Mouse (Mus musculus) intestine, postnatal 0 days (tissue): Measurements from ENCODE around the gene Rrm1. TPM values are rescaled to one million over a fixed set of nuclear protein-coding genes. Genes with fewer than 3 reads are reported as not detected.

ENCODE experiments used
- ATAC-seq: fragments of 200-750 bp; cut with Nextera tagmentation; 2 replicates; pipeline ENCODE4 v1.8.0; 2017; ENCODE audit warnings: mild to moderate bottlenecking, moderate TSS enrichment, moderate library complexity
- H3K27ac ChIP-seq: fragments of 300-500 bp; sonication (generic); 2 replicates; pipeline ENCODE4 v1.5.1; 2014; ENCODE audit warnings: mild to moderate bottlenecking, low read depth, low read length, moderate library complexity
- H3K27me3 ChIP-seq: fragments of 300-500 bp; sonication (generic); replicated peaks from 2 replicates; pipeline ENCODE4 v1.6.1; 2014; ENCODE audit warnings: low read length, mixed read lengths; ENCODE audit not compliant: control insufficient read depth, insufficient read depth
- H3K36me3 ChIP-seq: fragments of 300-500 bp; sonication (generic); 2 replicates; pipeline ENCODE4 v1.6.1; 2014; ENCODE audit warnings: mild to moderate bottlenecking, moderate library complexity; ENCODE audit not compliant: control insufficient read depth, insufficient read depth
- H3K4me1 ChIP-seq: fragments of 300-500 bp; sonication (generic); replicated peaks from 2 replicates; pipeline ENCODE4 v1.6.1; 2014; ENCODE audit warnings: antibody characterized with exemption, low read length, mixed read lengths; ENCODE audit not compliant: control insufficient read depth, insufficient read depth
- H3K4me2 ChIP-seq: fragments of 300-500 bp; sonication (generic); replicated peaks from 2 replicates; pipeline ENCODE4 v1.6.1; 2014; ENCODE audit warnings: low read depth, mild to moderate bottlenecking, moderate library complexity
- H3K4me3 ChIP-seq: fragments of 300-500 bp; sonication (generic); 2 replicates; pipeline ENCODE4 v1.5.1; 2014; ENCODE audit warnings: low read depth, low read length
- H3K9ac ChIP-seq: fragments of 300-500 bp; sonication (generic); 2 replicates; pipeline ENCODE4 v1.6.1; 2014; ENCODE audit warnings: mild to moderate bottlenecking, low read depth, low read length
- H3K9me3 ChIP-seq: fragments of 300-500 bp; sonication (generic); 2 replicates; pipeline ENCODE4 v1.6.1; 2016; ENCODE audit warnings: mixed run types; ENCODE audit not compliant: control insufficient read depth
- CTCF ChIP-seq: sonication (generic); IDR thresholded peaks from 2 replicates; pipeline ENCODE4 v1.5.1; 2016; ENCODE audit warnings: low read depth, mild to moderate bottlenecking, control low read depth, antibody characterized with exemption, moderate library complexity
- WGBS: fragments of 180-500 bp; shearing (Covaris S2); extraction: QIAGEN DNeasy Blood & Tissue Kit; methylation state at CpG from one replicate; pipeline ENCODE4 v1.1.7; 2014; 5-methylcytosine and 5-hydroxymethylcytosine counted together
- polyA plus RNA-seq: library from polyadenylated mRNA; unstranded; fragments of >200 nt; fragmentation: Nextera tagmentation; extraction: Ambion mirVana; gene quantifications from 2 replicates; pipeline ENCODE4 v1.2.1, GENCODE M21; 2015

Rrm1 gene
- polyA plus RNA-seq, 1 experiment from 2014 or later, result 23.4 TPM

DNA sequence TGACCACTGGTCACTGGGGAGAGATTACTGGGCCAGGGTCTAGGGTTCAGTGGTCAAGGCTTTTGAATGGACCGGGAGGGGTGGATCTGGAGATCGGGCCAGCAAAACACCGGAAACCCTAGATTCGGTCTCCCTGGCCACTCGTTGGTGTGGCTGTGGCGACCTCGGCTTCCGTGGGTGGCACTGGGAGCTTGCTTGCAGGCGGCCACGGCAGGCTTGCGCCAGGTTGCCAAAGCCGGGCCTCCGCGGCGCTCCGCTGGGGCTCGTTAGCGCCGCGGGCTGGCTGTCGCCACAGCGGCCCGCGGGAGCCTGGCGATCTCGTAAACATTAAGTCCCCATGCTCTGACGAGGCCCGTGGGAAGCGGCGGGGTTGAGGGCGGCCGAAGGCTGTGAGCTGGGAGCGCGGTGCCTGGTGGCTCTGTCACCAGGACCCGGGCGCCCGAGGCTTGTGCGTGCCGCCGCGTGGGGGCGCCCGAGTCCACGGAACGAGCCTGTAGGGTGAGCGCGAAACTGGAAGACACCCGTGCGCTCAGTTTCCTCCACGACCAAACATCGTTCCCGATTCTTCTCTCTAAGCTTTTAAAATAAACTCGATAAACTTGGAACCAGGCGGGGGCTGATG, 71.4 kb downstream of the Rrm1 start:
- Histone ChIP-seq H3K27ac (no peak overlapping the region), H3K36me3 (no peaks in the 10 kb centered on the region), H3K9ac (peak overlapping the region; percentile 50), H3K4me1 (no peaks in the 10 kb centered on the region), H3K9me3 (no peaks in the 10 kb centered on the region), H3K4me2 (peak overlapping the region; percentile 80), H3K27me3 (peaks cover 2% of the 10 kb centered on the region; the same call in 1 of the 2 replicates), H3K4me3 (peak overlapping the region; percentile 43)
- ATAC-seq, result peak; percentile 86
- TF ChIP-seq CTCF, result peak; percentile 90
- WGBS, result under 1% methylated on average over 54 of the region's 54 CpGs

DNA sequence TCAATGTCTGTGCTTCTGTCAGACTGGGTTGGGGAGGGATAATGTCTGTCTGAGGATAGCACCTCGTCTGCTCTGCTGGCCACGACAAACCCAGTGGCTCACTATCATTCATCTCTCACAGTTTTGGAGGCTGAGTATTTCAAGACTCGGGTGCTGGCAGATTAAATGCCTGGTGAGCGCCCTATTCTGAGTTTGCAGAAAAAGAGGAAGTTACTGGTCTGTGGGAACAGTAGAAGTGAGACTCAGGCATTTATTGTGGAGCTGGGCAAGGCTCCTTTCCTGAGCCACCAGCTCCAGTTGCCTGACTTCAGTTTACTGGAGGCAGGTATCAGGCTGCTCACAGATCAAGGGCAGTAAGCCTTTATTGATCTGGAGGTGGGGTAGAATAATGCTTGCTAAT, 72.6 kb downstream of the Rrm1 start:
- no peaks in the 10 kb centered on the region for H3K36me3 ChIP-seq
- no peak overlapping the region for H3K4me3 ChIP-seq
- H3K27me3 ChIP-seq, result peaks cover 2% of the 10 kb centered on the region; the same call in 1 of the 2 replicates
- no peaks in the 10 kb centered on the region for H3K9me3 ChIP-seq
- H3K9ac ChIP-seq, result no peak overlapping the region
- no peak overlapping the region for H3K4me2 ChIP-seq
- no peak overlapping the region for H3K27ac ChIP-seq
- ATAC-seq, result no peak
- H3K4me1 ChIP-seq, result no peaks in the 10 kb centered on the region
- WGBS, result 76% methylated on average over 4 of the region's 4 CpGs
- no peak for TF ChIP-seq CTCF

DNA sequence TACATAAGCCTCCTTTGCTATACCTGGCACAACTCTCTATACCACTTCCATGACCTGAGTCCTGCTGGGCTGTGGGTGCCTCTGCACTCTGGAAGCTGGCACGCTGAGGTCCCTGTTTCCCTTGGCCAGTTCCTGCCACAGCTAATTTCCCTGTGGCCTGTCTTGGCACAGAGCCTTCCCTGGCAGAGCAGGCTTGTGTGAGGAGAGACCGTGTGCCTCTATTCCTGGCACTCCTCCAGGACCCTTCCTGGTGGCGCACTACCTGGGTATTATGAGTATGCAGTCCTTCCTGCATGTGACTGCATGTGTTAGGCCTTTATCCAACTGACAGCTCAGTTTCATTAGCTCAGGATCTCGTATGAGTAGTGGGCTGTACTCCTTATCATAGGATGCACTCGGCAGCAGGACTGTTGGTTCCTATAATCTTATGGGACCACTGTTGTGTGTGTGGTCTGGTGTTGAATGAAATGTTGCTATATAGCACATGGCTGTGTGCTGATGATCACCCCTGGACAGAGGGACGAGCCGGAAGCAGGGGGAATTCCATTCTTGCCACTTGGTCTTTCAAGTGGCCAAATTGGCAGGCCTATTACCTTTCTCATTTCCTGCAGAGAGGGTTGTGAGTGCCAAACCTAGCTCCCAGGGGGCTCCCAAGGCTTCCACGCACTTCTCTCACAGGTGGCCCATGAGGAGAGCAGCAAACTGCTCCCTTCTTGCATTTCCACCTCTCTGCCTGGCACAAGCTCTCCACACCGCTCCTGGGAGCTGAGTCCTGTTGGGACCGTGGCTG, 75.0 kb downstream of the Rrm1 start:
- Histone ChIP-seq H3K4me1 (no peaks in the 10 kb centered on the region), H3K4me2 (no peak overlapping the region), H3K9ac (no peak overlapping the region), H3K9me3 (no peaks in the 10 kb centered on the region), H3K27me3 (peaks cover 2% of the 10 kb centered on the region; the same call in 1 of the 2 replicates), H3K36me3 (no peaks in the 10 kb centered on the region), H3K4me3 (no peak overlapping the region), H3K27ac (no peak overlapping the region)
- ATAC-seq, result no peak
- no peak for TF ChIP-seq CTCF
- 79% methylated on average over 10 of the region's 10 CpGs for WGBS

DNA sequence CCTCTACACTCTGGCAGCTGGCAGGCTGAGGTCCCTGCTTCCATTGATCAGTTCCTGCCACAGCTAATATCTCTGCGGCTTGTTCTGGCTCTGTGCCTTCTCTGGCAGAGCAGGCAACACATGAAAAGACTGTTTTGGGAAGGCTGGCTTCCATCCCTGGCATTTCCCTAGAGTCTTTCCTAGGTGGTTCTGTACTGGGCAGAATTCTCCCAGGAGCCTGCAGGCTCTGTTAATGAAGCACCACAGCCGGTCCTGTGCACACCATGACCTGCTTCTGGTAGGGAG, 75.5 kb downstream of the Rrm1 start:
- no peak overlapping the region for H3K4me2 ChIP-seq
- no peaks in the 10 kb centered on the region for H3K4me1 ChIP-seq
- no peak overlapping the region for H3K4me3 ChIP-seq
- no peak overlapping the region for H3K27ac ChIP-seq
- H3K9me3 ChIP-seq, result no peaks in the 10 kb centered on the region
- ATAC-seq, result no peak
- no peak for TF ChIP-seq CTCF
- H3K9ac ChIP-seq, result no peak overlapping the region
- peaks cover 2% of the 10 kb centered on the region; the same call in 1 of the 2 replicates for H3K27me3 ChIP-seq
- H3K36me3 ChIP-seq, result no peaks in the 10 kb centered on the region
- 84% methylated on average over 2 of the region's 2 CpGs for WGBS

Other genes with a start within 250 kb of the Rrm1 start
- 13.3 and 14.8 TPM in 2 replicates for gene Nup98, start 231.5 kb upstream of the Rrm1 start, polyA plus RNA-seq
- 34.9 and 35.0 TPM in 2 replicates for gene Pgap2, start 231.5 kb upstream of the Rrm1 start, polyA plus RNA-seq
- gene Rhog, start 185.6 kb upstream of the Rrm1 start, polyA plus RNA-seq, result 74.2 and 78.1 TPM in 2 replicates
- 13.0 and 13.8 TPM in 2 replicates for gene Stim1, start 173.9 kb upstream of the Rrm1 start, polyA plus RNA-seq
- gene Olfr543, start 40.0 kb downstream of the Rrm1 start, polyA plus RNA-seq, result not detected in 2 replicates
- 0.04 TPM in 1 of 2 replicates, not detected in the other for gene Olfr544, start 46.6 kb downstream of the Rrm1 start, polyA plus RNA-seq
- not detected in 2 replicates for gene Olfr545, start 57.9 kb downstream of the Rrm1 start, polyA plus RNA-seq
- not detected in 2 replicates for gene Olfr547, start 93.1 kb downstream of the Rrm1 start, polyA plus RNA-seq
- gene Olfr548-ps1, start 99.2 kb downstream of the Rrm1 start, polyA plus RNA-seq, result not detected in 2 replicates
- not detected in 2 replicates for gene Olfr549, start 108.2 kb downstream of the Rrm1 start, polyA plus RNA-seq
- gene Trim21, start 123.8 kb downstream of the Rrm1 start, polyA plus RNA-seq, result 0.48 and 0.66 TPM in 2 replicates
- gene Olfr550, start 129.7 kb downstream of the Rrm1 start, polyA plus RNA-seq, result not detected in 2 replicates
- not detected in 2 replicates for gene Olfr551, start 150.2 kb downstream of the Rrm1 start, polyA plus RNA-seq
- gene Olfr552, start 156.1 kb downstream of the Rrm1 start, polyA plus RNA-seq, result not detected in 2 replicates
- gene Olfr553, start 176.5 kb downstream of the Rrm1 start, polyA plus RNA-seq, result not detected in 2 replicates
- gene Olfr554, start 196.7 kb downstream of the Rrm1 start, polyA plus RNA-seq, result not detected in 2 replicates
- not detected in 2 replicates for gene Olfr555, start 217.1 kb downstream of the Rrm1 start, polyA plus RNA-seq
- not detected in 2 replicates for gene Olfr556, start 223.2 kb downstream of the Rrm1 start, polyA plus RNA-seq
- 3.6 and 4.3 TPM in 2 replicates for gene Trim68, start 245.6 kb downstream of the Rrm1 start, polyA plus RNA-seq